Mouse (Mus musculus) adrenal gland (tissue): ENCODE results near the gene Dmxl2.

Source experiments
- intact Hi-C: fragments of 180-260 bp; cut with DNase I; formaldehyde crosslinking; loops from one replicate; pipeline ENCODE4 v1.15.1; 2025

The Dmxl2 gene

DNA sequence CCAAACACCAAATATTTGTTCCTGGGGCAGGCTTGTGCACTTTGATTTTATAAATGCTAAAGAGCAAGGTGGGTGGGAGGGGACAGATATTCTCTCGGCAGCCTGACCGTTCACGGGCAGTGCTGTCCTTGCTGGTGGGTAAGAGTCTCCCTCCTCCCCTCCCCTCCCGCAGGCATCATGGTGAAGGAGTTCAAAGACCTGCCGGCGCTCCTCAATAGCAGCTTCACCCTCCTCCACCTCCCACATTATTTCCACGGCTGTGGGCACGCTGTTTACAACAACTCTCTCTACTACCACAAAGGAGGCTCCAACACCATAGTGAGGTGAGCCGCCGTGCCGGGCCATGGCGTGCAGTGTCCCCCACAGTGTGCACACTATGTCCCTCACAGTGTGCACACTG is 165.8 kb downstream of the Dmxl2 start:
- intact Hi-C loops, result loop anchor here (5.0 kb wide), 1 partner anchor 343 kb away; no protein-coding TSS in a partner anchor

DNA sequence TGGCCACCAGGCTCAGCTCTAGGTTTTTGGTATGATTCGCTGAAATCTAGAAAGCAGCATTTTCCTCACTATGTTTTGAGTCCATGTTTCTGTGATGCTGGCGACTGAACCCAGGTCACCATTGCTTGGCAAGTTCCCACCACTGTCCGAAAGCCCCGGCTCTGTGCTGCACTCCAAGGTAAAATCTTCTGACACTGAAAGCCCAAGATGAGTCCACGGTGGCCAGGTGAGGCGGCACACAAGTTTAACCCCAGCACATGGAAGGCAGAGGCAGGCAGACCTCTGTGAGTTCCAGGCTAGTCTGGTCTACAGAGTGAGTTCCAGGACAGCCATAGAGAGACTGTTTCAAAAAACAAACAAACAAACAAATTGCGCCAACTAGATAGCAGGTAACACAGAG is 172.2 kb downstream of the Dmxl2 start:
- intact Hi-C loops, result no loop called here

DNA sequence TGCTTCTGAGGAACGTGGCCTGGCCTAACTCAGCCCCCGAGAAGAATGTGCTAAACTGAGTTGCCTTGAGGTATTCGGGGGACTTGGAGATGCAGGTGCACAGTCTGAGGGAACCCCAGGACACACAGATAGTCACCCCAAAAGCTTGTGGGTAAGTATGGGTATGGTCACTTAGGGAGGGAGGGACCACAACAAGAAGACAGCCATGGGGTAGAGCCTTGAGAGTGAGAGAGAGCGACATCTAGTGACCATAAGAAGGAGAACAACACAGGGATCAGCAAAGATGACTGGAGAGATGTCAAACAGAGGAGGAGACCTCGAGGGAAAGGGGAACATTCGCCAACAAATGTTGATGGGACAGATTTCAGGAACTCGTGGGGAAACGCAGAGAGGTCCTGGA is 178.0 kb downstream of the Dmxl2 start:
- intact Hi-C loops, result loop anchor here (2.0 kb wide), 1 partner anchor 141 kb away; no protein-coding TSS in a partner anchor

- intact Hi-C loops, result no loop called here
These were observed 185.1 kb downstream of the Dmxl2 start for GRCm38 (mm10) chr9:54316363-54316762.
